Mouse (Mus musculus) embryonic fibroblast, embryonic 13.5 days (primary cell): Measurements from ENCODE around the gene Zdhhc11. TPM values are rescaled to one million over a fixed set of nuclear protein-coding genes. Genes with fewer than 3 reads are reported as not detected.

Experiments used
- H3K27ac ChIP-seq: 2 replicates; pipeline ENCODE4 v1.5.1; 2012; ENCODE audit warnings: low read length, control low read depth, inconsistent platforms; ENCODE audit not compliant: insufficient read depth
- H3K4me1 ChIP-seq: 2 replicates; pipeline ENCODE4 v1.6.1; 2011; ENCODE audit warnings: low read length; ENCODE audit not compliant: control insufficient read depth, insufficient read depth
- H3K4me3 ChIP-seq: 2 replicates; pipeline ENCODE4 v1.5.1; 2011; ENCODE audit warnings: mild to moderate bottlenecking, control low read depth, low read length; ENCODE audit not compliant: insufficient read depth
- CTCF ChIP-seq: IDR thresholded peaks from 2 replicates; pipeline ENCODE4 v1.5.1; 2011; ENCODE audit warnings: mild to moderate bottlenecking, control low read depth, low read length, moderate library complexity, borderline replicate concordance; ENCODE audit not compliant: insufficient read depth
- POLR2A ChIP-seq: IDR thresholded peaks from 2 replicates; pipeline ENCODE4 v1.6.1; 2011; ENCODE audit warnings: low read depth, mild to moderate bottlenecking, control low read depth, low read length, moderate library complexity
- polyA plus RNA-seq: library from polyadenylated mRNA; stranded (reverse); fragments of >200 nt; gene quantifications from 2 replicates; pipeline ENCODE4 v1.2.4, GENCODE M21; 2011; ENCODE audit warnings: low read depth; ENCODE audit not compliant: missing spikeins, insufficient read length

Zdhhc11 gene
- polyA plus RNA-seq, 1 experiment: not detected

DNA sequence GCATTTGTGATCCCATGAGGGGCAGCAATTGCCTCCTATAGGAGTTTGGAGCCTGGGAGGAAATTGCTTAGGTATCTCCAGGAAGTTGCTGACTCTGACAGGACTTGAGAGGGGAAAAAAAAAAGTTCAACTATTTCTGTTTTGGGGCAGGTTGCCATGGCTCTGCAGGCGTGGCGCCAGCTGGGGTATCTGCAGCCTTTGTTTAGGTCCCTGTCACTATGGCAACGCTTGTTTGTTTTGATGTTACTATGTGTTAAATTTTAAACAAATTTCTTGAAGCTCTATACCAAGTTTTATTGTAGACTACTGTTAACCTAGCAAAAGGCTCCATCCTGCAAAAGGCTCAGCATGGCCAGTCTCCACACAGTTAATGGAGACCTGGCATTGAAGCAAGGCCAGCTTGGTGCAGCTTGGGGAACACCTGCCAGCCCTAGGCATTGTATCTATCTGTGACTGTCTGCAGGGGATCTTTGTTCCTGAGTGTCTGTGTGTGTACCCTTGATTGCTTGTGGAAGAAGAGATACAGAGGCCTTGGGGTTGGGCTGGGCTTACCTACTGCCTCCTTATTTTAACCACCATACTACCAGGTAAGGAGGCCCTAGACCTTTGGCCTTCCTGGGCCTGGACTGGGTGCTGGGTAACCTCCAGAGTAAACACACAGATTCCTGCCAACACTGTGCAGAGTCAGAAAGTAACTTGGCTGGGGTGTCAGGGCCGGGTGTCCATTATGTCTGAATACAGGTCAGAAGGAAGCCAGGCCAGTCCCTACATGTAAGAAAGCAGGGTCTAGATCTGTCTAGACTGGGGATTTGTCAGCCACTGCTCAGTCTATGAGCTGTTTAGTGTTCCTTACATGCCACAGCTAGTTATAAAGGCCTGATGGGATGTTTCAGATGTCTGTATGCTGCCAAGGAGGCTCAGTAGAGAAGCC, 61.8 kb downstream of the Zdhhc11 start:
- Histone ChIP-seq H3K27ac (no peak overlapping the region), H3K4me3 (no peak overlapping the region), H3K4me1 (no peaks in the 10 kb centered on the region)
- no peak for TF ChIP-seq CTCF
- TF ChIP-seq POLR2A: no peak

DNA sequence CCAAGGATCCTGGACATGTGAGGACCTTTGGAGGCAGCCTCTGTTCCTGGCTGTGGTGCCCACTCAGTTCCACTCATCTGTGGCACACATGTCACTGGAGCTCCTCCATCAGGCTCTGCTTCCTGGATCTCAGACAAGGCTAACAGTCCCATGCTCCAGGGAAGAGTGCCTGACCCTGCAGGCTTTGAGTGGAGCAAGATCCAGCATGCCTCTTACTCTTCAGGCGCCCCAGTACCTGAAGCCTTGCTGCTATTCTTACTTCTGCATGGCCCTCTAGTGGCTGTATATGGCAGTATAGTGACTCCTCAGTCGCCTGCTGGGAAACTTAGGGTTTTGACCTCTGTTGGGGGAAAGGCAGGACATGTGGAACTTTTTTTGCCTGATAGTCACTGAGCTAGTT, 62.6 kb downstream of the Zdhhc11 start:
- TF ChIP-seq CTCF: peak; percentile 20; the same call in 1 of the 2 replicates
- no peak for TF ChIP-seq POLR2A
- no peak overlapping the region for H3K4me3 ChIP-seq
- H3K27ac ChIP-seq: no peak overlapping the region
- no peaks in the 10 kb centered on the region for H3K4me1 ChIP-seq

DNA sequence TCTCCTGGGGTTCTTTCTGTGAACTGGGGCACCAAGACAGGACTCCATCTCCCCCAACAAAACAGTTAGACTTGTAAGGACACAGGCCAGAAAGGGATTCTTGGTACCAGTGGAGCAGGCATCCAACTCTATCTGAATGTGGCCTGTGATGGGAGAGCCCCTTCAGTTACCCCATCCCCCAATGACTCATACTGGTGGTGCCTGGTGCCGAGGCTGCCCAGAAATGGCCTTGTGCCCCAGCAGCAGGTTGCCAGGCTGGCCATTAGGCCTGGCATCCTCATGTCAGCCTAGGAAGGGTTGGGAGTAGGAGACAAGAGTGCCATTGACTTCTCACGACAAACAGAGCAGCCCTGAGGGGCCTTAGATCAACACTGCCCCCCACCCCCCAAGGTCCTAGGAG, 64.5 kb downstream of the Zdhhc11 start:
- Histone ChIP-seq H3K27ac (no peak overlapping the region), H3K4me1 (no peaks in the 10 kb centered on the region), H3K4me3 (no peak overlapping the region)
- TF ChIP-seq POLR2A (no peak), CTCF (no peak)

DNA sequence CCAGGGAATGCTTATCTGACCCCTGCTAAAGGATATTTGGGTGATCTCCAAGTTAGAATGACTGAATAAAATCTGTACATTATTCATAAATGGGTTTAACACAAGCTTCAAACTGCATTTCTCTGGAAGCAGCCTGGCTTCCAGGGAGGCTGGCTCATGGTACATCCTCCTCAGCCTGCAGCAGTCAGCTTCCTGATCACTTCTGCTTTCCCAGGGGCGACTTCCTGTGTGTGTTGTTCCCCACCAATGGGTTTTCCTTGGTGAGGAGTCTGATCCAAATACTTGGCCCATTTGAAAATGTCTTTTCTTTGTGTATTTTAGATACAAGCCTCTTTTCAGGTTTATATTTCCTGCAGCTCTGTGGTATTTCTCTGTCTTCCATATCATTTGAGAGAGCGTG, 65.4 kb downstream of the Zdhhc11 start:
- Histone ChIP-seq H3K4me1 (no peaks in the 10 kb centered on the region), H3K27ac (no peak overlapping the region), H3K4me3 (no peak overlapping the region)
- TF ChIP-seq CTCF (no peak), POLR2A (no peak)

DNA sequence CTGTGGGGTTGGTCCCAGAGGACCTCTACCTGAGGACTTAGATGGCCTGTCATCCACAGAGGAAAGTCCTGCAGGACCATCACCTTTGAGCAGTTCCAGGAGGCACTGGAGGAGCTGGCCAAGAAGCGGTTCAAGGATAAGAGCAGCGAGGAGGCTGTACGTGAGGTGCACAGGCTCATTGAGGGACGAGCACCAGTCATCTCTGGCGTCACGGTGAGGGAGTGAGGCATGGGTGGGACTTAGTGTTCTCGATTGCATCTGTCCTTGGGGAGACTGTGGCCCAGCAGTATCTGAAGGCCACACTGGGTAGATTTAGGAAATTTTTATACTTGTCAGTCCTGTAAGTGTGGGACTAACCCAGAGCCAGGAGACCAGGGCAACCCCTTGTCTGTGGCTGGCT, 67.0 kb downstream of the Zdhhc11 start:
- Histone ChIP-seq H3K27ac (no peak overlapping the region), H3K4me1 (no peaks in the 10 kb centered on the region), H3K4me3 (no peak overlapping the region)
- no peak for TF ChIP-seq CTCF
- TF ChIP-seq POLR2A: no peak

DNA sequence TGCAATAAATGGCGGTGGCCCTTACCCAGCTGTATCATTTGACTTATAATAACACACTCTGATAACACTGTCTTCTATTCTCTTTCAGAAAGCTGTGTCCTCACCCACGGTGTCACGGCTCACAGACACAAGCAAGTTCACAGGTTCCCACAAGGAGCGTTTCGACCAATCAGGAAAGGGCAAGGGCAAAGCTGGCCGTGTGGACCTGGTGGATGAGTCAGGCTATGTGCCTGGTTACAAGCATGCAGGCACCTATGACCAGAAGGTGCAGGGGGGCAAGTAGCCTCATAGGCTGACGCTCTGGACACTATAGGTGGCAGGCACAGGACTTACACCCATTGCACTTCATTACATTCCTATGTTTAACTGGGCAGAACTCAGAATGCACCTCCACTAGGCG, 67.5 kb downstream of the Zdhhc11 start:
- no peak overlapping the region for H3K27ac ChIP-seq
- H3K4me3 ChIP-seq: no peak overlapping the region
- no peaks in the 10 kb centered on the region for H3K4me1 ChIP-seq
- TF ChIP-seq CTCF (no peak), POLR2A (no peak)

DNA sequence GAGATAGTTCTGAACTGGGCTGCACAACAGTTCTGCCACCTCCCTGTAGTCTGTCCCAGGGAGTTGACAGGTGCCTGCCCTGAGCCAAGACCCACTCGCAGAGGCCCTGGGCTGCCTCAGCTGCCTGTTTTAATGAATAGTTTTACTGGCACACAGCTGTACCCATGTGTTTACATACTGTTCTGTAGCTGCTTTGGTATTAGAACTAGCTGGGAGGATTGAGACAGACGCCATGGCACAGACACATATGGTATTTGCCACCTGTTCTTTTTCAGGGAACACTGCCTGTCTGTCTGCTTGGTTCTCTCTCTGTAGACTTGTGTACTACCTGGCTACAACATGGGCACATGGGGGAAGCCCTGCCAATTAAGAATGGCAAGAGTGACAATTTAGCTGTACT, 71.1 kb downstream of the Zdhhc11 start:
- H3K27ac ChIP-seq: no peak overlapping the region
- no peak for TF ChIP-seq POLR2A
- no peak for TF ChIP-seq CTCF
- no peaks in the 10 kb centered on the region for H3K4me1 ChIP-seq
- H3K4me3 ChIP-seq: no peak overlapping the region

DNA sequence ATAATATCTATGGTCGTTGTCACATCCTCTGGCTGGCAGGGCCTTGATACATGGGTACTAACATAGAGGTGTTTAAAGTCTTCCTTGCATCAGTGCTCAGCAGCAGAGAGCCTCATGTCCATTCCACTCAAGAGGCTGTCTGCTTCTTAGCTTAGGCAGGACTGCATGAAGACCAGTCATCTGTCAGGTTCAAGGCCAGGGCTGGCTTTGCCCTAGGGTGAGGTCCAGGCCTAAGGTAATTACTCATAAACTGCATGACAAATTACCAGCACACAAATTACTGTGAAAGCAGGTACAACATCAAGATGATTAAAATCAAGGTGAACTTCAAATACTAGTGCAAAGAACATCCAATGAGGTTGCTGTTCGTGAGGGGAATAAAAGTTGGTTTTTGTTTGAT, 72.1 kb downstream of the Zdhhc11 start:
- no peaks in the 10 kb centered on the region for H3K4me1 ChIP-seq
- TF ChIP-seq POLR2A: no peak
- no peak for TF ChIP-seq CTCF
- no peak overlapping the region for H3K27ac ChIP-seq
- H3K4me3 ChIP-seq: no peak overlapping the region

DNA sequence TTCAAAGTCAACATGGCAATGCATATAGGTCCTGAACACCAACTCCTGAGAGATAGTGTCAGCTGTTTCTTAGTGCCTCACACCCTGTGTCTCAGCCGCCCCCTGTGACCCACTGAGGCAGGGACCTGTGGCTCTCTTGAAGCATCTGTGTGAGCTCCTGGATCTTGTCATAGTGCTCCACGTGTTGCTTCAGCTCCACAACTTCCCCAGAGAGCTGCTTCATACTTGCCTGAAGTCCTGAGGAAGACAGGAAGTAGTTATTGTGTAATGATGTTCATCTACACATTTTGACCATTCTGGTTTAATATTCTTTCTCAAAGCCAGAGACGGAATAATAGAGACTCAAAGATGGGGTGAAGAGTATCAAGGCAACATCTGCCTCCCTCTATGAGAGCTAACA, 76.3 kb downstream of the Zdhhc11 start:
- Histone ChIP-seq H3K27ac (no peak overlapping the region), H3K4me1 (no peaks in the 10 kb centered on the region), H3K4me3 (no peak overlapping the region)
- TF ChIP-seq CTCF (no peak), POLR2A (no peak)

Other genes with a start within 250 kb of the Zdhhc11 start
- 26.0 and 31.9 TPM in 2 replicates for gene Slc12a7, start 230.8 kb upstream of the Zdhhc11 start, polyA plus RNA-seq
- 7.8 and 10.9 TPM in 2 replicates for gene Nkd2, start 116.2 kb upstream of the Zdhhc11 start, polyA plus RNA-seq
- gene Trip13, start 26.1 kb upstream of the Zdhhc11 start, polyA plus RNA-seq: 24.0 and 32.6 TPM in 2 replicates
- gene Brd9, start 26.0 kb upstream of the Zdhhc11 start, polyA plus RNA-seq: 33.1 and 35.1 TPM in 2 replicates
- gene Tppp, start 45.6 kb downstream of the Zdhhc11 start, polyA plus RNA-seq: 0.13 TPM in 1 of 2 replicates, not detected in the other
- gene Cep72, start 98.4 kb downstream of the Zdhhc11 start, polyA plus RNA-seq: 5.8 and 8.1 TPM in 2 replicates
- not detected in 2 replicates for gene Slc9a3, start 157.6 kb downstream of the Zdhhc11 start, polyA plus RNA-seq
- 53.4 and 58.5 TPM in 2 replicates for gene Exoc3, start 244.9 kb downstream of the Zdhhc11 start, polyA plus RNA-seq